Mouse (Mus musculus) neural tube, embryonic 14.5 days (tissue): ENCODE results near the gene Vezf1. TPM values are rescaled to one million over a fixed set of nuclear protein-coding genes. Genes with fewer than 3 reads are reported as not detected.

Source experiments
- ATAC-seq: fragments of 200-750 bp; cut with Nextera tagmentation; 2 replicates; pipeline ENCODE4 v1.8.0; 2017; ENCODE audit warnings: low read depth, mild to moderate bottlenecking, moderate TSS enrichment, moderate library complexity
- H3K27ac ChIP-seq: fragments of 300-500 bp; sonication (generic); 2 replicates; pipeline ENCODE4 v1.5.1; 2014; ENCODE audit warnings: low read depth, mild to moderate bottlenecking, control low read depth, low read length, moderate library complexity, mixed read lengths
- H3K27me3 ChIP-seq: fragments of 300-500 bp; sonication (generic); 2 replicates; pipeline ENCODE4 v1.6.1; 2014; ENCODE audit warnings: low read length; ENCODE audit not compliant: control insufficient read depth, insufficient read depth
- H3K36me3 ChIP-seq: fragments of 300-500 bp; sonication (generic); 2 replicates; pipeline ENCODE4 v1.6.1; 2014; ENCODE audit warnings: low read length, mixed read lengths; ENCODE audit not compliant: control insufficient read depth, insufficient read depth
- H3K4me1 ChIP-seq: fragments of 300-500 bp; sonication (generic); 2 replicates; pipeline ENCODE4 v1.6.1; 2014; ENCODE audit warnings: low read length; ENCODE audit not compliant: control insufficient read depth, insufficient read depth
- H3K4me2 ChIP-seq: fragments of 300-500 bp; sonication (generic); 2 replicates; pipeline ENCODE4 v1.6.1; 2014; ENCODE audit warnings: mild to moderate bottlenecking, low read depth, low read length, control low read depth
- H3K4me3 ChIP-seq: fragments of 300-500 bp; sonication (generic); 2 replicates; pipeline ENCODE4 v1.5.1; 2014; ENCODE audit warnings: low read depth, low read length, control low read depth, mixed read lengths
- H3K9ac ChIP-seq: fragments of 300-500 bp; sonication (generic); replicated peaks from 2 replicates; pipeline ENCODE4 v1.6.1; 2014; ENCODE audit warnings: low read depth, mild to moderate bottlenecking, control low read depth, low read length, mixed read lengths
- H3K9me3 ChIP-seq: fragments of 300-500 bp; sonication (generic); 2 replicates; pipeline ENCODE4 v1.6.1; 2016; ENCODE audit warnings: low read length; ENCODE audit not compliant: control insufficient read depth
- WGBS: fragments of 180-500 bp; shearing (Covaris S2); extraction: QIAGEN DNeasy Blood & Tissue Kit; methylation state at CpG from one replicate; pipeline ENCODE4 v1.1.7; 2014; 5-methylcytosine and 5-hydroxymethylcytosine counted together
- polyA plus RNA-seq: library from polyadenylated mRNA; unstranded; fragments of >200 nt; fragmentation: Nextera tagmentation; extraction: Ambion mirVana; gene quantifications from 2 replicates; pipeline ENCODE4 v1.2.1, GENCODE M21; 2014

The Vezf1 gene
- polyA plus RNA-seq, 1 experiment from 2014 or later: 50.2 TPM

- ATAC-seq: no peak
- H3K36me3 ChIP-seq: peaks cover 40% of the 10 kb centered on the region
- H3K9ac ChIP-seq: no peak overlapping the region
Measured at GRCm38 (mm10) chr11:88083699-88084098, 15.6 kb downstream of the Vezf1 start.

GRCm38 (mm10) chr11:88086737-88087627, 18.9 kb downstream of the Vezf1 start:
- H3K27ac ChIP-seq: peak overlapping the region; percentile 73
- WGBS: 8% methylated on average over 25 of the region's 25 CpGs

More at GRCm38 (mm10) chr11:88083699-88084098, 15.6 kb downstream of the Vezf1 start:
- no peak overlapping the region for H3K4me3 ChIP-seq
- 81% methylated on average over 6 of the region's 6 CpGs for WGBS
- no peak overlapping the region for H3K27ac ChIP-seq
- peaks cover 12% of the 10 kb centered on the region; the same call in 1 of the 2 replicates for H3K4me1 ChIP-seq
- H3K27me3 ChIP-seq: no peaks in the 10 kb centered on the region
- H3K9me3 ChIP-seq: no peaks in the 10 kb centered on the region
- H3K4me2 ChIP-seq: no peak overlapping the region

GRCm38 (mm10) chr11:88089150-88089549, 21.1 kb downstream of the Vezf1 start:
- Histone ChIP-seq H3K4me3 (no peak overlapping the region), H3K9ac (no peak overlapping the region), H3K4me2 (no peak overlapping the region), H3K27ac (no peak overlapping the region), H3K27me3 (no peaks in the 10 kb centered on the region), H3K36me3 (no peaks in the 10 kb centered on the region), H3K9me3 (no peaks in the 10 kb centered on the region), H3K4me1 (peaks cover 12% of the 10 kb centered on the region; the same call in 1 of the 2 replicates)
- ATAC-seq: no peak
- 77% methylated on average over 5 of the region's 5 CpGs for WGBS

More at GRCm38 (mm10) chr11:88086737-88087627, 18.9 kb downstream of the Vezf1 start:
- Histone ChIP-seq H3K9ac (0 out of 2 replicates have a peak overlapping the region, but pooled peaks have one; percentile 17), H3K36me3 (peaks cover 8% of the 10 kb centered on the region; the same call in 1 of the 2 replicates), H3K4me2 (peak overlapping the region; percentile 54), H3K4me1 (peaks cover 12% of the 10 kb centered on the region; the same call in 1 of the 2 replicates), H3K9me3 (no peaks in the 10 kb centered on the region), H3K4me3 (peak overlapping the region; percentile 16; the same call in 1 of the 2 replicates), H3K27me3 (no peaks in the 10 kb centered on the region)
- ATAC-seq: peak; percentile 99

- no peak for ATAC-seq
- Histone ChIP-seq H3K4me1 (peaks cover 12% of the 10 kb centered on the region; the same call in 1 of the 2 replicates), H3K36me3 (no peaks in the 10 kb centered on the region), H3K27me3 (no peaks in the 10 kb centered on the region), H3K4me3 (no peak overlapping the region), H3K27ac (no peak overlapping the region), H3K9ac (no peak overlapping the region), H3K4me2 (no peak overlapping the region), H3K9me3 (no peaks in the 10 kb centered on the region)
- 70% methylated on average over 5 of the region's 5 CpGs for WGBS
Measured at GRCm38 (mm10) chr11:88090293-88090692, 22.2 kb downstream of the Vezf1 start.

GRCm38 (mm10) chr11:88091949-88092348, 23.9 kb downstream of the Vezf1 start:
- H3K27ac ChIP-seq: no peak overlapping the region
- H3K4me2 ChIP-seq: no peak overlapping the region
- no peak overlapping the region for H3K4me3 ChIP-seq
- H3K9ac ChIP-seq: no peak overlapping the region
- H3K27me3 ChIP-seq: no peaks in the 10 kb centered on the region
- 76% methylated on average over 1 of the region's 1 CpGs for WGBS
- ATAC-seq: no peak
- H3K9me3 ChIP-seq: no peaks in the 10 kb centered on the region
- H3K4me1 ChIP-seq: peaks cover 5% of the 10 kb centered on the region; the same call in 1 of the 2 replicates
- no peaks in the 10 kb centered on the region for H3K36me3 ChIP-seq

GRCm38 (mm10) chr11:88097173-88097572, 29.1 kb downstream of the Vezf1 start:
- Histone ChIP-seq H3K27ac (no peak overlapping the region; the same call in 1 of the 2 replicates), H3K27me3 (no peaks in the 10 kb centered on the region), H3K9me3 (no peaks in the 10 kb centered on the region), H3K4me3 (no peak overlapping the region), H3K4me2 (no peak overlapping the region), H3K4me1 (peaks cover 18% of the 10 kb centered on the region), H3K36me3 (no peaks in the 10 kb centered on the region), H3K9ac (no peak overlapping the region)
- WGBS: 33% methylated on average over 4 of the region's 4 CpGs
- no peak for ATAC-seq

- Histone ChIP-seq H3K4me2 (peak within 1 kb of the TSS; percentile 84), H3K4me1 (peaks cover 18% of the 10 kb centered on the region), H3K36me3 (no peaks in the 10 kb centered on the region), H3K9ac (peak within 1 kb of the TSS; percentile 98), H3K9me3 (no peaks in the 10 kb centered on the region), H3K27me3 (no peaks in the 10 kb centered on the region), H3K4me3 (peak within 1 kb of the TSS; percentile 84), H3K27ac (peak within 1 kb of the TSS; percentile 90)
- no peak for ATAC-seq
- 27% methylated on average over 17 of the region's 17 CpGs for WGBS
Measured at GRCm38 (mm10) chr11:88098021-88098729, 30.1 kb downstream of the Vezf1 start, which contains the start of gene Cuedc1. Gene Cuedc1 (plus strand): TSS chr11:88098058.

- ATAC-seq: peak; percentile 72
- under 1% methylated on average over 83 of the region's 95 CpGs for WGBS
- peak overlapping the region; percentile 84 for H3K4me3 ChIP-seq
- peak overlapping the region; percentile 90 for H3K27ac ChIP-seq
- H3K4me2 ChIP-seq: peak overlapping the region; percentile 84
- H3K9me3 ChIP-seq: no peaks in the 10 kb centered on the region
- H3K4me1 ChIP-seq: peaks cover 18% of the 10 kb centered on the region
- H3K36me3 ChIP-seq: no peaks in the 10 kb centered on the region
- H3K27me3 ChIP-seq: no peaks in the 10 kb centered on the region
- H3K9ac ChIP-seq: peak overlapping the region; percentile 98
Measured at GRCm38 (mm10) chr11:88098787-88099598, 30.9 kb downstream of the Vezf1 start.
